Comparison of ENCODE assay signal across 8 mouse cellular contexts in genomic region chr12:86726120-86726640, GRCm38 (mm10). TPM values are rescaled to one million over a fixed set of nuclear protein-coding genes. Genes with fewer than 3 reads are reported as not detected.
DNase-seq lines count a peak whose midpoint lies in the region; ATAC-seq lines count a peak whose summit lies in the region.

Gene Angel1, minus strand, starts transcription at chr12:86726460.

- H3K4me3 ChIP-seq in heart, embryonic 14.5 days (ENCODE audit: control insufficient read depth in 1 of 2, insufficient read depth in 1 of 2, low read depth in 1 of 2, low read length in 2 of 2), result peak within 1 kb of the TSS; percentile 85 to 87
- peak within 1 kb of the TSS; percentile 72 for H3K4me3 ChIP-seq in liver, embryonic 13.5 days (replicated peaks)
- H3K4me3 ChIP-seq in stomach, embryonic 16.5 days (replicated peaks; ENCODE audit: low read length), result peak within 1 kb of the TSS; percentile 60

- peak within 1 kb of the TSS; percentile 85 for H3K9ac ChIP-seq in heart, embryonic 14.5 days (ENCODE audit: low read length)
- peak within 1 kb of the TSS; percentile 76 for H3K9ac ChIP-seq in liver, embryonic 13.5 days
- H3K9ac ChIP-seq in stomach, embryonic 16.5 days (ENCODE audit: low read length), result peak within 1 kb of the TSS; percentile 73

- H3K4me2 ChIP-seq in heart, embryonic 14.5 days (ENCODE audit: low read length), result peak within 1 kb of the TSS; percentile 95
- peak within 1 kb of the TSS; percentile 99 for H3K4me2 ChIP-seq in liver, embryonic 13.5 days
- H3K4me2 ChIP-seq in stomach, embryonic 16.5 days (ENCODE audit: low read depth, low read length), result peak within 1 kb of the TSS; percentile 87

- no peaks in the 10 kb centered on the region for H3K27me3 ChIP-seq in heart, embryonic 14.5 days (ENCODE audit: control insufficient read depth, insufficient read depth, low read length)
- no peaks in the 10 kb centered on the region for H3K27me3 ChIP-seq in liver, embryonic 13.5 days
- no peaks in the 10 kb centered on the region for H3K27me3 ChIP-seq in stomach, embryonic 16.5 days (ENCODE audit: control insufficient read depth, insufficient read depth, low read length)

- H3K4me1 ChIP-seq in heart, embryonic 14.5 days (ENCODE audit: control insufficient read depth in 2 of 2, insufficient read depth in 2 of 2, low read length in 2 of 2), result peaks cover 6 to 29% of the 10 kb centered on the region in 2 experiments
- peaks cover 10% of the 10 kb centered on the region for H3K4me1 ChIP-seq in liver, embryonic 13.5 days (replicated peaks)
- peaks cover 4% of the 10 kb centered on the region; the same call in 1 of the 2 replicates for H3K4me1 ChIP-seq in stomach, embryonic 16.5 days (ENCODE audit: control insufficient read depth, insufficient read depth, low read length)

- WGBS in heart, embryonic 14.5 days, result under 1% methylated on average over 44 of the region's 44 CpGs
- 1% methylated on average over 44 of the region's 44 CpGs for WGBS in liver, embryonic 13.5 days (ENCODE audit: insufficient replicate concordance)
- 1% methylated on average over 43 of the region's 44 CpGs for WGBS in stomach, embryonic 16.5 days

- peaks cover 7% of the 10 kb centered on the region; the same call in 1 of the 2 replicates for H3K36me3 ChIP-seq in heart, embryonic 14.5 days (ENCODE audit: control insufficient read depth, insufficient read depth, low read length)
- no peaks in the 10 kb centered on the region for H3K36me3 ChIP-seq in liver, embryonic 13.5 days
- H3K36me3 ChIP-seq in stomach, embryonic 16.5 days (ENCODE audit: control insufficient read depth, insufficient read depth, low read length), result no peaks in the 10 kb centered on the region

- peak; percentile 99 for ATAC-seq in CD4-positive, CD25-positive, alpha-beta regulatory T cell, adult 4 months
- ATAC-seq in heart, embryonic 14.5 days (ENCODE audit: insufficient number of reproducible peaks, insufficient read depth, low FRiP score, low read depth), result peak; percentile 96
- ATAC-seq in liver, embryonic 13.5 days (ENCODE audit: low read depth), result peak; percentile 99
- peak; percentile 99 for ATAC-seq in stomach, embryonic 16.5 days (ENCODE audit: insufficient read depth, low FRiP score)

- no peaks in the 10 kb centered on the region for H3K9me3 ChIP-seq in heart, embryonic 14.5 days (ENCODE audit: control insufficient read depth, low read length)
- H3K9me3 ChIP-seq in liver, embryonic 13.5 days (replicated peaks), result no peaks in the 10 kb centered on the region
- H3K9me3 ChIP-seq in stomach, embryonic 16.5 days (replicated peaks; ENCODE audit: control insufficient read depth, low read length), result no peaks in the 10 kb centered on the region

- H3K27ac ChIP-seq in heart, embryonic 14.5 days (replicated peaks in 1 of 2; ENCODE audit: control insufficient read depth in 1 of 2, insufficient read depth in 1 of 2, low read depth in 2 of 2, low read length in 2 of 2), result peak within 1 kb of the TSS; percentile 61 to 66
- no peak within 1 kb of the TSS for H3K27ac ChIP-seq in liver, embryonic 13.5 days
- H3K27ac ChIP-seq in stomach, embryonic 16.5 days (ENCODE audit: low read length), result 0 out of 2 replicates have a peak within 1 kb of the TSS, but pooled peaks have one; percentile 19

- peak; percentile 72 for DNase-seq in c-Kit-negative CD71-positive TER-119-positive erythroid progenitor cells, embryonic 14.5 days (ENCODE audit: low read depth, low spot score)
- DNase-seq in fibroblast of lung, adult 2 months (ENCODE audit: low read depth), result peak; percentile 73
- peak; percentile 98 for DNase-seq in kidney, postnatal 14 days
- peak; percentile 95 for DNase-seq in liver, embryonic 13.5 days
- DNase-seq in neural tube, embryonic 10.5 days (ENCODE audit: extremely low spot score, low spot score), result peak; percentile 96

RNA-seq across cellular contexts. Expression of gene Angel1, which starts in this region (rescaled TPM):
- 10 to 100 TPM in 1 of 2 experiments, 1 to 10 TPM in 1; 5.4 to 10.3 TPM for polyA plus RNA-seq in CD4-positive, CD25-positive, alpha-beta regulatory T cell, adult 4 months (2017; shearing (Covaris generic))
- 8.4 and 9.6 TPM in 2 replicates for polyA plus RNA-seq in heart, embryonic 14.5 days (2014; fragmentation: Nextera tagmentation; extraction: Ambion mirVana)
- polyA plus RNA-seq in liver, embryonic 13.5 days (2015; fragmentation: Nextera tagmentation; extraction: Ambion mirVana), result 1.1 and 1.6 TPM in 2 replicates
- 8.8 and 9.4 TPM in 2 replicates for polyA plus RNA-seq in stomach, embryonic 16.5 days (2015; fragmentation: Nextera tagmentation; extraction: Ambion mirVana)
